Mouse (Mus musculus) lung, embryonic 16.5 days (tissue): ENCODE data around the gene Olfr1298. TPM values are rescaled to one million over a fixed set of nuclear protein-coding genes. Genes with fewer than 3 reads are reported as not detected.

ENCODE experiments used
- ATAC-seq: fragments of 200-750 bp; cut with Nextera tagmentation; 2 replicates; pipeline ENCODE4 v1.8.0; 2017; ENCODE audit warnings: low read depth, mild to moderate bottlenecking, moderate library complexity
- H3K27ac ChIP-seq: fragments of 300-500 bp; sonication (generic); 2 replicates; pipeline ENCODE4 v1.5.1; 2014; ENCODE audit warnings: mild to moderate bottlenecking, control low read depth, low read length
- H3K27me3 ChIP-seq: fragments of 300-500 bp; sonication (generic); 2 replicates; pipeline ENCODE4 v1.6.1; 2014; ENCODE audit warnings: low read depth, low read length, mixed read lengths; ENCODE audit not compliant: control insufficient read depth, insufficient read depth
- H3K36me3 ChIP-seq: fragments of 300-500 bp; sonication (generic); 2 replicates; pipeline ENCODE4 v1.6.1; 2014; ENCODE audit warnings: low read length; ENCODE audit not compliant: control insufficient read depth, insufficient read depth
- H3K4me1 ChIP-seq: fragments of 300-500 bp; sonication (generic); replicated peaks from 2 replicates; pipeline ENCODE4 v1.6.1; 2014; ENCODE audit warnings: low read length, mixed read lengths; ENCODE audit not compliant: control insufficient read depth, insufficient read depth
- H3K4me2 ChIP-seq: fragments of 300-500 bp; sonication (generic); 2 replicates; pipeline ENCODE4 v1.6.1; 2014; ENCODE audit warnings: low read depth, low read length, control low read depth
- H3K4me3 ChIP-seq: fragments of 300-500 bp; sonication (generic); 2 replicates; pipeline ENCODE4 v1.5.1; 2014; ENCODE audit warnings: mild to moderate bottlenecking, low read length, control low read depth
- H3K9ac ChIP-seq: fragments of 300-500 bp; sonication (generic); 2 replicates; pipeline ENCODE4 v1.6.1; 2014; ENCODE audit warnings: low read length, control low read depth
- H3K9me3 ChIP-seq: fragments of 300-500 bp; sonication (generic); 2 replicates; pipeline ENCODE4 v1.6.1; 2016; ENCODE audit warnings: low read length; ENCODE audit not compliant: control insufficient read depth
- WGBS: fragments of 180-500 bp; shearing (Covaris S2); extraction: QIAGEN DNeasy Blood & Tissue Kit; methylation state at CpG from one replicate; pipeline ENCODE4 v1.1.7; 2014; 5-methylcytosine and 5-hydroxymethylcytosine counted together
- polyA plus RNA-seq: library from polyadenylated mRNA; unstranded; fragments of >200 nt; fragmentation: Nextera tagmentation; extraction: Ambion mirVana; gene quantifications from 2 replicates; pipeline ENCODE4 v1.2.1, GENCODE M21; 2015

The Olfr1298 gene
- not detected in 2 replicates for polyA plus RNA-seq

DNA sequence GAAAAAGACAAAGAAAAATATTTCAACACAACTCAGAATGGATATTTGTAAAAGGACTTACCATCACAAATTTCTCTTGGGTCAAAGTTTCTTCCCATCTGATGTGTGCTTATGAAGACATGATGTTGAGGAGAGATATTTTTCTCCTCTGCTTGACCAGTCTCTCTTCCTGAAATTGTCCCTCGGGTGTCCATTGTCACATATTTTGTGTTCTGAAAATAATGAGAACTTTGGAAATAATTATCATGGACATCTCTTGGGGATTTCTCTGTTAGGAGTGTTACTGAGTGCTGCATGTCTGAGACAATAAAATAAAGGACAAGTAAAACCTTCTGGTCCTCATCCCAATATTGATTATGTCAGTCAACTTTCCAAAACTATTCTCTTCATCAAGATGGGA is at the start of gene Olfr1298:
Gene Olfr1298 (minus strand): TSS at position 101 of the 400 bp plus-strand sequence.
- Histone ChIP-seq H3K9me3 (no peaks in the 10 kb centered on the region), H3K27ac (no peak within 1 kb of the TSS), H3K4me2 (no peak within 1 kb of the TSS), H3K4me3 (no peak within 1 kb of the TSS), H3K36me3 (no peaks in the 10 kb centered on the region), H3K9ac (no peak within 1 kb of the TSS), H3K27me3 (no peaks in the 10 kb centered on the region), H3K4me1 (no peaks in the 10 kb centered on the region)
- 72% methylated on average over 1 of the region's 1 CpGs for WGBS
- ATAC-seq: no peak

DNA sequence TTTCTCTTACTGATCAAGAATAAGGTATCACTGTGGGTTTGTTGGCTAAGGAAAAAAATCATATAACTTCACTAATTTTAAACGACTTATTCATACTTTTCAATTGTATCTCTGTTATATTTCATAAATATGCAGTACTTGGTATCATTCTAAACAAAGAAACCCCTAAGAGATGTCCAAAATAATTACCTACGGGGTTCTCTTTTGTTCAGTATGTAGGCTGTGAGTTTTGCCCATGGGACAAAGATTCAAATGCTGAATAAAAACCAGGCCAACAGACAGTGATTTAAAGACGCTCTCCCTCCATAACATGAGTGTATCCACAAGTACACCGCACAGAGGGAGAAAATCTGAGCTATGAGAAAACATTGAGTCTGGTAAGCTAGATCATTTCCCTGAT is 12.1 kb upstream of the Olfr1298 start, which contains the start of gene Olfr1299:
Gene Olfr1299 (plus strand): TSS at position 301 of the 400 bp plus-strand sequence.
- no peak within 1 kb of the TSS for H3K4me3 ChIP-seq
- H3K9ac ChIP-seq: no peak within 1 kb of the TSS
- H3K9me3 ChIP-seq: no peaks in the 10 kb centered on the region
- no peak for ATAC-seq
- no peak within 1 kb of the TSS for H3K4me2 ChIP-seq
- H3K4me1 ChIP-seq: no peaks in the 10 kb centered on the region
- 68% methylated on average over 4 of the region's 4 CpGs for WGBS
- no peak within 1 kb of the TSS for H3K27ac ChIP-seq
- H3K36me3 ChIP-seq: no peaks in the 10 kb centered on the region
- H3K27me3 ChIP-seq: no peaks in the 10 kb centered on the region

DNA sequence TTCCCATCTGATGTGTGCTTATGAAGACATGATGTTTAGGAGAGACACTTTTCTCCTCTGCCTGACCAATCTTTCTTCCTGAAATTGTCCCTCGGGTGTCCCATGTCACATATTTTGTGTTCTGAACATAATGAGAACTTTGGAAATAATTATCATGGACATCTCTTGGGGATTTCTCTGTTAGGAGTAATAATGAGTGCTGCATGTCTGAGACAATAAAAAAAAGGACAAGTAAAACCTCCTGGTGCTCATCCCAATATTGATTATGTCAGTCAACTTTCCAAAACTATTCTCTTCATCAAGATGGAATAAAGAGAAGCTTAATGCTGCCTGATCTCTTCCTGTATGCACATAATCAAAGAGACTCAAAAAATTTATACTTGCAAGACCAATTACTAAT is 22.6 kb downstream of the Olfr1298 start, which contains the start of gene Olfr1297:
Gene Olfr1297 (minus strand): TSS at position 101 of the 400 bp plus-strand sequence.
- no peak within 1 kb of the TSS for H3K27ac ChIP-seq
- no peaks in the 10 kb centered on the region for H3K9me3 ChIP-seq
- WGBS: 67% methylated on average over 1 of the region's 1 CpGs
- no peaks in the 10 kb centered on the region for H3K4me1 ChIP-seq
- no peaks in the 10 kb centered on the region for H3K27me3 ChIP-seq
- no peak within 1 kb of the TSS for H3K9ac ChIP-seq
- H3K4me2 ChIP-seq: no peak within 1 kb of the TSS
- H3K4me3 ChIP-seq: no peak within 1 kb of the TSS
- H3K36me3 ChIP-seq: no peaks in the 10 kb centered on the region
- no peak for ATAC-seq

Other genes with a start within 250 kb of the Olfr1298 start
- not detected in 2 replicates for gene Olfr1286, start 226.1 kb downstream of the Olfr1298 start, polyA plus RNA-seq
- not detected in 2 replicates for gene Olfr1287, start 200.1 kb downstream of the Olfr1298 start, polyA plus RNA-seq
- not detected in 2 replicates for gene Olfr1288, start 175.1 kb downstream of the Olfr1298 start, polyA plus RNA-seq
- not detected in 2 replicates for gene Olfr1289, start 168.4 kb downstream of the Olfr1298 start, polyA plus RNA-seq
- gene Olfr1290, start 155.4 kb downstream of the Olfr1298 start, polyA plus RNA-seq: not detected in 2 replicates
- gene Olfr1291-ps1, start 152.0 kb downstream of the Olfr1298 start, polyA plus RNA-seq: not detected in 2 replicates
- gene Olfr1293-ps, start 124.0 kb downstream of the Olfr1298 start, polyA plus RNA-seq: not detected in 2 replicates
- not detected in 2 replicates for gene Olfr1294, start 108.9 kb downstream of the Olfr1298 start, polyA plus RNA-seq
- gene Olfr1295, start 79.5 kb downstream of the Olfr1298 start, polyA plus RNA-seq: not detected in 2 replicates
- gene Olfr1297, start 22.7 kb downstream of the Olfr1298 start, polyA plus RNA-seq: not detected in 2 replicates
- not detected in 2 replicates for gene Olfr1299, start 12.2 kb upstream of the Olfr1298 start, polyA plus RNA-seq
- gene Olfr1301, start 101.8 kb upstream of the Olfr1298 start, polyA plus RNA-seq: not detected in 2 replicates
- gene Olfr1302, start 128.2 kb upstream of the Olfr1298 start, polyA plus RNA-seq: not detected in 2 replicates
- not detected in 2 replicates for gene Olfr1303, start 171.1 kb upstream of the Olfr1298 start, polyA plus RNA-seq
- not detected in 2 replicates for gene Olfr1305, start 227.9 kb upstream of the Olfr1298 start, polyA plus RNA-seq